Mouse (Mus musculus) intestine, embryonic 16.5 days (tissue): ENCODE data around the gene Cdhr3. TPM values are rescaled to one million over a fixed set of nuclear protein-coding genes. Genes with fewer than 3 reads are reported as not detected.

ENCODE experiments used
- ATAC-seq: fragments of 200-750 bp; cut with Nextera tagmentation; 2 replicates; pipeline ENCODE4 v1.8.0; 2017; ENCODE audit warnings: moderate TSS enrichment, moderate library complexity
- H3K27ac ChIP-seq: fragments of 300-500 bp; sonication (generic); 2 replicates; pipeline ENCODE4 v1.5.1; 2014; ENCODE audit warnings: mild to moderate bottlenecking, low read length
- H3K27me3 ChIP-seq: fragments of 300-500 bp; sonication (generic); replicated peaks from 2 replicates; pipeline ENCODE4 v1.6.1; 2014; ENCODE audit warnings: low read length, control low read depth, mixed read lengths; ENCODE audit not compliant: control insufficient read depth, insufficient read depth
- H3K36me3 ChIP-seq: fragments of 300-500 bp; sonication (generic); 2 replicates; pipeline ENCODE4 v1.6.1; 2014; ENCODE audit warnings: low read length, control low read depth; ENCODE audit not compliant: control insufficient read depth, insufficient read depth
- H3K4me1 ChIP-seq: fragments of 300-500 bp; sonication (generic); 2 replicates; pipeline ENCODE4 v1.6.1; 2014; ENCODE audit warnings: low read length, control low read depth, mixed read lengths; ENCODE audit not compliant: control insufficient read depth, insufficient read depth
- H3K4me2 ChIP-seq: fragments of 300-500 bp; sonication (generic); 2 replicates; pipeline ENCODE4 v1.6.1; 2014; ENCODE audit warnings: low read depth, low read length, control low read depth
- H3K4me3 ChIP-seq: fragments of 300-500 bp; sonication (generic); 2 replicates; pipeline ENCODE4 v1.5.1; 2014; ENCODE audit warnings: mild to moderate bottlenecking, low read length
- H3K9ac ChIP-seq: fragments of 300-500 bp; sonication (generic); 2 replicates; pipeline ENCODE4 v1.6.1; 2014; ENCODE audit warnings: low read depth, low read length
- H3K9me3 ChIP-seq: fragments of 300-500 bp; sonication (generic); 2 replicates; pipeline ENCODE4 v1.6.1; 2016; ENCODE audit warnings: low read length, control low read depth; ENCODE audit not compliant: control insufficient read depth
- WGBS: fragments of 180-500 bp; shearing (Covaris S2); extraction: QIAGEN DNeasy Blood & Tissue Kit; methylation state at CpG from one replicate; pipeline ENCODE4 v1.1.7; 2014; 5-methylcytosine and 5-hydroxymethylcytosine counted together
- polyA plus RNA-seq: library from polyadenylated mRNA; unstranded; fragments of >200 nt; fragmentation: Nextera tagmentation; extraction: Ambion mirVana; gene quantifications from 2 replicates; pipeline ENCODE4 v1.2.1, GENCODE M21; 2015

Gene Cdhr3
- polyA plus RNA-seq, 1 experiment from 2014 or later = 0.04 TPM

DNA sequence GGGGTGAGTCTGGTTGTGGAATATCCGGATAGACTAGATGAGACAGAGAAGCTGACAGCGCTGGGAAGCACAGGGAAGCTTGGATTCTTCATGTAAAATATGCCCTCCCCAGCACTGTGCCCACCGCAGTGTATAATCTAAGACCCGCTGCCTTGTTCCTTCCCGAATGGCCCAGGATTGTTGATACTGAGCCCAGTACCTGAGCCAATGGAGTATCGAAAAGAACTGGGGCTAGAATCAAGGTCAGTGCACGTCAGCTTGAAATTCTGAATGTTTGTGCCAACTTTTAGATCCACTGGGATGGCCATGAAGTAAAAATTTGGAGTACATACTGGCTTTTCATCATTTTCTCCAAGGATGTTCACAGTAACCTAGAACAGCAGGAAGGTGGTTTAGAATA is 46.2 kb downstream of the Cdhr3 start:
- H3K4me1 ChIP-seq = peaks cover 8% of the 10 kb centered on the region; the same call in 1 of the 2 replicates
- no peak overlapping the region for H3K4me3 ChIP-seq
- no peaks in the 10 kb centered on the region for H3K9me3 ChIP-seq
- no peak overlapping the region for H3K4me2 ChIP-seq
- H3K36me3 ChIP-seq = no peaks in the 10 kb centered on the region
- H3K9ac ChIP-seq = no peak overlapping the region
- 89% methylated on average over 7 of the region's 7 CpGs for WGBS
- H3K27ac ChIP-seq = no peak overlapping the region
- no peak for ATAC-seq
- H3K27me3 ChIP-seq = no peaks in the 10 kb centered on the region

DNA sequence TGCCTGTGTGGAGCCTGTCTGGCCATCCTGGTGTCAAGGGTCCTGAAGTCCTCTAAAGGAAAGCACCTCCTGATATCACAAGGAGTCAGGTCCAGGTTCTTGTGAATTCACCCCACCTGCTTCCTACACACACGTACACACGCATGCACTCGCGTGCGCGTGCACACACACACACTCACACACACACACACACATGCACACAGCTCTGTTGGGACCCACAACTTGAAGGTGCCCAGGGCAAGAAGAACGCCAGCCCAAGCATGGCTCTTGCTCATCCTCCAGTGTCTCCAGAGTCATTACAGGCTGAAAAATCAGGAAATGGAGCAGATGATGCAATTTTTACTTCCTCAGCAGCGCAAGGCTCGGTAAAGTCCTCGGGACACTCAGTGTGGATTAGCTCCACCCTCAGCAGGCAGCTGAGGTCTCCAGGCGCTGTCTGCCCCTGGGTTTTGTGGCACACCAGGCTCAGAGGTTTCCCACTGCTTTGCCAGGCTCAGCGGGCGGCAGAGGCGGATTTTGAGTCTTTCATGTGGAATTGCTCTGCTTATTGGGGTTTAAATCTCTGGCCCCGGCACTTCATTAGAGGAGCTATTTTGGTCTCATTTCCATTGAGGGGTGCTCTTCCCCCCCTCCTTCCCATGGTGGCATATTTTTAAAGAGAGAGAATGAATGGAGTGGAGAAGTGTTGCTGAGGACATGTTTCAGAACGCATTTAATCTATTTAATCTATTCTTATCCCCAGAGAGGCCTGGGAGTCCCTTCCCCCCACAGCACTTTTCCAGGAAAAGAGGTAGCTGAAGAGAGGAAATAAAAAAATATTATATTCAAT is 46.9 kb downstream of the Cdhr3 start:
- no peaks in the 10 kb centered on the region for H3K9me3 ChIP-seq
- H3K27ac ChIP-seq = no peak overlapping the region
- H3K27me3 ChIP-seq = no peaks in the 10 kb centered on the region
- no peak overlapping the region for H3K4me3 ChIP-seq
- peak; percentile 41 for ATAC-seq
- peak overlapping the region; percentile 50; the same call in 1 of the 2 replicates for H3K9ac ChIP-seq
- H3K4me1 ChIP-seq = peaks cover 8% of the 10 kb centered on the region; the same call in 1 of the 2 replicates
- no peaks in the 10 kb centered on the region for H3K36me3 ChIP-seq
- WGBS = 55% methylated on average over 16 of the region's 16 CpGs
- H3K4me2 ChIP-seq = no peak overlapping the region

DNA sequence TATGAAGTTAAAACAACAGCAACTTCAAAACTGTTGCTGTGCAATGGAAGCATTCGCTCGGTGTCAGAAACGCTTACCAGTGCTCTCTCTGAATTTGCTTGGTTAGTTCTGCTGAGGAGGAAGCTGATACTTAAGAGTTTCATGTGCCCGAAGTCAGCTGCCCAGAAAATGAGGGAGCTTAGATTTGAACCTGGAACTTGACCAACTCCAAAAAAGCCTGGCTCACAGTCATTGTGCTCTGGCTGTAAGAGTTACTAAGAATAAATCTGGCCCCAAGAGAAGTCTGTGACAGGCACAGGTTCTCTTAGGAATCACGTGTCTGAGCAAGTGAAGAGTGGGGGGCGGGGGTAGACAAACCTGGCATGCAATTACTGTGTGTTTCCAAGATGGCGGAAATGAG is 51.2 kb downstream of the Cdhr3 start:
- no peak overlapping the region for H3K27ac ChIP-seq
- peaks cover 8% of the 10 kb centered on the region; the same call in 1 of the 2 replicates for H3K4me1 ChIP-seq
- no peaks in the 10 kb centered on the region for H3K9me3 ChIP-seq
- H3K36me3 ChIP-seq = no peaks in the 10 kb centered on the region
- ATAC-seq = no peak
- H3K27me3 ChIP-seq = no peaks in the 10 kb centered on the region
- no peak overlapping the region for H3K9ac ChIP-seq
- no peak overlapping the region for H3K4me2 ChIP-seq
- WGBS = 85% methylated on average over 7 of the region's 7 CpGs
- H3K4me3 ChIP-seq = no peak overlapping the region

DNA sequence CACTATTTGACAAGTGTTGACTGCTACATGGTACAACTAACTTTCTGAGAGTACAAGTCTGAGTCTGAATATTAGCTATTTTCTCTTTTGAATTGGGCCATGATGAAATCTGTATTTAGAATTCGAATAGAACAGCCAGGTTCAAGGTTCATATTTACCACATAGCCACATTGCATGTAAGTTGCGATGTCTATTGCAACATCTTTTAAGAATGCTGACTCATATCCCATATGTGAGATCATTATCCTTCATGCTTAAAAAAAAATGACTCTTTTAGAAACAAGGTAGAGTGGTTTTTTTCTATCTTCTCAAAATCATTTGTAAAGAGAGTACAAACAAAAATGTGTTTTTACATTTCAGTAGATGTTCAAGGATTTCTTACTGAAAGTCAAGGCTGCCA is 51.9 kb downstream of the Cdhr3 start:
- Histone ChIP-seq H3K4me1 (peaks cover 5% of the 10 kb centered on the region; the same call in 1 of the 2 replicates), H3K27ac (no peak overlapping the region), H3K9me3 (no peaks in the 10 kb centered on the region), H3K9ac (no peak overlapping the region), H3K27me3 (no peaks in the 10 kb centered on the region), H3K4me3 (no peak overlapping the region), H3K4me2 (no peak overlapping the region), H3K36me3 (no peaks in the 10 kb centered on the region)
- peak; percentile 51 for ATAC-seq
- 63% methylated on average over 2 of the region's 2 CpGs for WGBS

- Histone ChIP-seq H3K27me3 (no peaks in the 10 kb centered on the region), H3K4me1 (peaks cover 8% of the 10 kb centered on the region; the same call in 1 of the 2 replicates), H3K36me3 (no peaks in the 10 kb centered on the region), H3K9ac (no peak overlapping the region), H3K4me3 (no peak overlapping the region), H3K9me3 (no peaks in the 10 kb centered on the region), H3K4me2 (no peak overlapping the region), H3K27ac (no peak overlapping the region)
- no peak for ATAC-seq
Observed at GRCm38 (mm10) chr12:33038676-33039075, 54.0 kb downstream of the Cdhr3 start.

DNA sequence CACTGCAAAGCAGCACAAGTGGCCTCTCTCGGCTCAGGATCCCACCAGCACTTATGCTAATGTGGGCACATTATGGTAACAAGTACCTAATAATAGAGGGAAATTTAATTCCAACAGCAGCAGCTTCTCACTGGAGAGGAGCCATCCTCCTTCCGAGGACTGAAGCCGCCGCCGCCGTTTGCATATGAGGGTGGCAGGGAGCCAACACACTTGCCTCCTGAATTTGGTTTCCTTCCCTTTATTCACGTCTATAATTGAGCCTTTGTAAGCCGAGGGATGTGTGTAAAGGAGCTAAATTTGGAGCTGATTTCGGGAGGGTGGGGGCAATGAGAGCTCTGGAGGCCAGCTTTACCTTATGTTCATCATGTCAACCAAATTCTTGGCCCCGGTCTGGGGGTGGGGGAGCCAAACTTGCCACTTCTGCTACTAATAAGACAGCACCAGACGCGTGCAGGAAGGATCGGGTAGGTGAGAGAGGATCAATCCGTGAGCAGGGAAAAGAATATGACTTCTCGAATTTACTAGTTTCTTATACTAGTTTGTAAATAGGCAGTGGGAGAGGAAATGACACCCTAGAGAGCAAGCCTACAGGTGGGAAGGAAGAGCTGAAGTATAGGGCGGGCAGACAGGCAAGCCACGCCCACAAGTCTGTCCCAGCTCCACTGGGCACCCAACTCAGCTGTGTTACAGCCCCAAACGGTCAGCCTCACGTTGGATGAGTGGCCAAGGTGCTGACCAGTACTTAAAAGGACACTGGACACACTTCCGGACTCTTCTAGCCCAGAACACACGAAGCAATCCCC is 56.8 kb downstream of the Cdhr3 start:
- H3K36me3 ChIP-seq = no peaks in the 10 kb centered on the region
- H3K4me1 ChIP-seq = peaks cover 8% of the 10 kb centered on the region; the same call in 1 of the 2 replicates
- H3K9ac ChIP-seq = no peak overlapping the region
- no peaks in the 10 kb centered on the region for H3K27me3 ChIP-seq
- 23% methylated on average over 21 of the region's 21 CpGs for WGBS
- H3K27ac ChIP-seq = 0 out of 2 replicates have a peak overlapping the region, but pooled peaks have one; percentile 13
- ATAC-seq = peak; percentile 52
- no peak overlapping the region for H3K4me3 ChIP-seq
- H3K9me3 ChIP-seq = no peaks in the 10 kb centered on the region
- H3K4me2 ChIP-seq = no peak overlapping the region

GRCm38 (mm10) chr12:33035089-33035718 is 57.5 kb downstream of the Cdhr3 start:
- H3K4me1 ChIP-seq = peaks cover 8% of the 10 kb centered on the region; the same call in 1 of the 2 replicates
- H3K9ac ChIP-seq = no peak overlapping the region
- H3K36me3 ChIP-seq = no peaks in the 10 kb centered on the region
- no peak overlapping the region for H3K4me3 ChIP-seq
- no peak for ATAC-seq
- 32% methylated on average over 11 of the region's 11 CpGs for WGBS
- no peaks in the 10 kb centered on the region for H3K9me3 ChIP-seq
- no peaks in the 10 kb centered on the region for H3K27me3 ChIP-seq
- 0 out of 2 replicates have a peak overlapping the region, but pooled peaks have one; percentile 13 for H3K27ac ChIP-seq
- no peak overlapping the region for H3K4me2 ChIP-seq

- Histone ChIP-seq H3K9me3 (no peaks in the 10 kb centered on the region), H3K4me1 (peaks cover 8% of the 10 kb centered on the region; the same call in 1 of the 2 replicates), H3K36me3 (no peaks in the 10 kb centered on the region), H3K4me3 (no peak overlapping the region), H3K27ac (no peak overlapping the region), H3K27me3 (no peaks in the 10 kb centered on the region), H3K9ac (no peak overlapping the region), H3K4me2 (no peak overlapping the region)
- 46% methylated on average over 12 of the region's 12 CpGs for WGBS
- ATAC-seq = no peak
Observed at GRCm38 (mm10) chr12:33034343-33035088, 58.2 kb downstream of the Cdhr3 start.
